Mouse (Mus musculus): Measurements from ENCODE around the gene Mt3. TPM values are rescaled to one million over a fixed set of nuclear protein-coding genes. Genes with fewer than 3 reads are reported as not detected.

The Mt3 gene
- total and polyA plus RNA-seq, 3 experiments: not detected

GRCm38 (mm10) chr8:94174619-94175213, 22.3 kb downstream of the Mt3 start:
- no peak for TF ChIP-seq ZMIZ1 (IDR thresholded peaks at IDR 0.05; ENCODE audit: low read depth, low read length)
- TF ChIP-seq ETS1 (IDR thresholded peaks at IDR 0.05; ENCODE audit: low read depth, low read length): no peak; the same call in 1 of the 2 replicates
- TF ChIP-seq MXI1 (IDR thresholded peaks at IDR 0.05; ENCODE audit: low read depth, low read length): peak; percentile 39
- peak; percentile 38; the same call in 1 of the 2 replicates for TF ChIP-seq SMC3 (IDR thresholded peaks at IDR 0.05; ENCODE audit: low read depth, low read length)
- TF ChIP-seq USF2 (IDR thresholded peaks at IDR 0.05; ENCODE audit: borderline replicate concordance in 1 of 2, insufficient read depth in 1 of 2, low read depth in 1 of 2, low read length in 2 of 2): no peak
- no peak; the same call in 1 of the 2 replicates for TF ChIP-seq SIN3A (IDR thresholded peaks at IDR 0.05; ENCODE audit: low read length)
- peak in 1 of 2 experiments; percentile 31; a peak in 1 of 4 replicates for TF ChIP-seq POLR2A (IDR thresholded peaks at IDR 0.05; ENCODE audit: control insufficient read depth in 1 of 2, insufficient read depth in 1 of 2, low read depth in 1 of 2, low read length in 2 of 2, poor library complexity in 1 of 2)
- no peak for TF ChIP-seq TCF12 (IDR thresholded peaks at IDR 0.05; ENCODE audit: low read depth, low read length)
- TF ChIP-seq MYB (IDR thresholded peaks at IDR 0.05; ENCODE audit: low read depth, low read length): no peak
- TF ChIP-seq CTCF (IDR thresholded peaks at IDR 0.05 in 2 of 3, conservative IDR thresholded peaks at IDR 0.05 in 1 of 3; ENCODE audit: control insufficient read depth in 1 of 3, insufficient read depth in 1 of 3, low read depth in 2 of 3, low read length in 3 of 3, poor library complexity in 1 of 3, severe bottlenecking in 1 of 3): peak in 1 of 3 experiments; percentile 54; a peak in 3 of 6 replicates
- TF ChIP-seq NRF1 (IDR thresholded peaks at IDR 0.05; ENCODE audit: insufficient read depth, low read depth, low read length, poor library complexity, severe bottlenecking): no peak
- Histone ChIP-seq H3K36me3 (ENCODE audit: control insufficient read depth in 1 of 2, insufficient read depth in 2 of 2, low read length in 2 of 2) (peaks cover 0 to 26% of the 10 kb centered on the region in 2 experiments; a peak in 2 of 4 replicates), H3K9me3 (replicated peaks; ENCODE audit: insufficient read depth, low read length) (no peaks in the 10 kb centered on the region), H3K9ac (ENCODE audit: control insufficient read depth, low read depth, low read length, poor library complexity, severe bottlenecking) (peak overlapping the region; percentile 78), H3K79me2 (ENCODE audit: control insufficient read depth, insufficient read depth, low read length, poor library complexity) (peaks cover 28% of the 10 kb centered on the region), H3K27me3 (ENCODE audit: control insufficient read depth in 1 of 2, insufficient read depth in 2 of 2, low read length in 2 of 2) (no peaks in the 10 kb centered on the region), H3K27ac (ENCODE audit: control insufficient read depth, low read depth, low read length) (peak overlapping the region; percentile 14; the same call in 1 of the 2 replicates), H3K4me1 (ENCODE audit: control insufficient read depth in 1 of 2, insufficient read depth in 2 of 2, low read length in 2 of 2) (peaks cover 11 to 35% of the 10 kb centered on the region in 2 experiments), H3K4me3 (ENCODE audit: control insufficient read depth in 1 of 2, insufficient read depth in 1 of 2, low read depth in 2 of 2, low read length in 2 of 2) (peak overlapping the region in 1 of 2 experiments; percentile 74; a peak in 2 of 4 replicates)
- peak; percentile 80 for DNase-seq (ENCODE audit: low read depth, low spot score)

- H3K79me2 ChIP-seq (ENCODE audit: control insufficient read depth, insufficient read depth, low read length, poor library complexity): peaks cover 28% of the 10 kb centered on the region
- peaks cover 2 to 16% of the 10 kb centered on the region in 2 experiments; a peak in 2 of 4 replicates for H3K4me1 ChIP-seq (ENCODE audit: control insufficient read depth in 1 of 2, insufficient read depth in 2 of 2, low read length in 2 of 2)
- H3K4me3 ChIP-seq (ENCODE audit: control insufficient read depth in 1 of 2, insufficient read depth in 1 of 2, low read depth in 2 of 2, low read length in 2 of 2): peak overlapping the region; percentile 21 to 39
- peak overlapping the region; percentile 57 for H3K9ac ChIP-seq (ENCODE audit: control insufficient read depth, low read depth, low read length, poor library complexity, severe bottlenecking)
- DNase-seq (ENCODE audit: low read depth, low spot score): peak; percentile 76
- peak overlapping the region; percentile 93 for H3K27ac ChIP-seq (ENCODE audit: control insufficient read depth, low read depth, low read length)
- no peaks in the 10 kb centered on the region for H3K27me3 ChIP-seq (ENCODE audit: control insufficient read depth in 1 of 2, insufficient read depth in 2 of 2, low read length in 2 of 2)
- H3K36me3 ChIP-seq (ENCODE audit: control insufficient read depth in 1 of 2, insufficient read depth in 2 of 2, low read length in 2 of 2): peaks cover 0 to 13% of the 10 kb centered on the region in 2 experiments; a peak in 2 of 4 replicates
- H3K9me3 ChIP-seq (replicated peaks; ENCODE audit: insufficient read depth, low read length): no peaks in the 10 kb centered on the region
- TF ChIP-seq EP300 (IDR thresholded peaks at IDR 0.05; ENCODE audit: low read depth in 1 of 2, low read length in 2 of 2) (peak; percentile 21 to 66; a peak in 3 of 4 replicates), MXI1 (IDR thresholded peaks at IDR 0.05; ENCODE audit: low read depth, low read length) (peak; percentile 33), BHLHE40 (IDR thresholded peaks at IDR 0.05; ENCODE audit: borderline replicate concordance, low read depth, low read length) (no peak), ZNF384 (IDR thresholded peaks at IDR 0.05; ENCODE audit: low read depth, low read length) (no peak), MYB (IDR thresholded peaks at IDR 0.05; ENCODE audit: low read depth, low read length) (no peak), RAD21 (IDR thresholded peaks at IDR 0.05; ENCODE audit: low read depth, low read length) (no peak), TAL1 (IDR thresholded peaks at IDR 0.05; ENCODE audit: low read length) (no peak), NELFE (IDR thresholded peaks at IDR 0.05; ENCODE audit: low read depth, low read length) (no peak), CHD1 (IDR thresholded peaks at IDR 0.05; ENCODE audit: low read depth, low read length) (peak; percentile 39; the same call in 1 of the 2 replicates), CTCF (IDR thresholded peaks at IDR 0.05 in 2 of 3, conservative IDR thresholded peaks at IDR 0.05 in 1 of 3; ENCODE audit: control insufficient read depth in 1 of 3, insufficient read depth in 1 of 3, low read depth in 2 of 3, low read length in 3 of 3, poor library complexity in 1 of 3, severe bottlenecking in 1 of 3) (no peak), ELF1 (IDR thresholded peaks at IDR 0.05; ENCODE audit: low read depth, low read length) (0 out of 2 replicates have a peak, but pooled peaks have one; percentile 16), MEF2A (IDR thresholded peaks at IDR 0.05; ENCODE audit: extremely low read depth, insufficient replicate concordance, low read depth, low read length, poor library complexity, severe bottlenecking) (no peak), ZKSCAN1 (IDR thresholded peaks at IDR 0.05; ENCODE audit: low read depth, low read length) (no peak), MAZ (IDR thresholded peaks at IDR 0.05; ENCODE audit: low read depth, low read length) (0 out of 2 replicates have a peak, but pooled peaks have one; percentile 71), E2F4 (IDR thresholded peaks at IDR 0.05; ENCODE audit: borderline replicate concordance, low read depth, low read length) (no peak), SMC3 (IDR thresholded peaks at IDR 0.05; ENCODE audit: low read depth, low read length) (no peak), RCOR1 (IDR thresholded peaks at IDR 0.05; ENCODE audit: low read depth, low read length) (peak; percentile 71), NRF1 (IDR thresholded peaks at IDR 0.05; ENCODE audit: insufficient read depth, low read depth, low read length, poor library complexity, severe bottlenecking) (no peak), MAFK (IDR thresholded peaks at IDR 0.05; ENCODE audit: borderline replicate concordance, low read depth, low read length) (no peak), CHD2 (IDR thresholded peaks at IDR 0.05; ENCODE audit: low read length) (no peak), SIN3A (IDR thresholded peaks at IDR 0.05; ENCODE audit: low read length) (peak; percentile 58)
These were observed 25.4 kb downstream of the Mt3 start for GRCm38 (mm10) chr8:94177716-94178390.
